Mouse (Mus musculus) bone marrow, adult 2 months (tissue): ENCODE results near the gene Sergef.

ENCODE experiments used
- CTCF ChIP-seq: fragments of 200-500 bp; IDR thresholded peaks from 2 replicates; pipeline ENCODE4 v1.5.1; 2011; ENCODE audit warnings: low read length, control low read depth; ENCODE audit not compliant: control insufficient read depth, insufficient read depth
- POLR2A ChIP-seq: fragments of 200-500 bp; IDR thresholded peaks from 2 replicates; pipeline ENCODE4 v1.6.1; 2011; ENCODE audit warnings: low read depth, mild to moderate bottlenecking, control low read depth, low read length, borderline replicate concordance; ENCODE audit not compliant: control insufficient read depth

GRCm38 (mm10) chr7:46614263-46614662 is 25.3 kb downstream of the Sergef start:
- TF ChIP-seq CTCF (no peak), POLR2A (no peak)
